Mouse (Mus musculus) forebrain, postnatal 0 days (tissue): ENCODE measurements around the gene Ankrd13a. TPM values are rescaled to one million over a fixed set of nuclear protein-coding genes. Genes with fewer than 3 reads are reported as not detected.

Experiments used
- ATAC-seq: fragments of 200-750 bp; cut with Nextera tagmentation; 2 replicates; pipeline ENCODE4 v1.8.0; 2017; ENCODE audit warnings: mild to moderate bottlenecking, moderate library complexity
- DNase-seq: peaks from one replicate; pipeline ENCODE4 v3.0.0-alpha.2; 2015
- H3K27ac ChIP-seq: fragments of 300-500 bp; sonication (generic); 2 replicates; pipeline ENCODE4 v1.5.1; 2014; ENCODE audit warnings: low read depth, mild to moderate bottlenecking, antibody characterized with exemption, low read length, moderate library complexity, mixed read lengths
- H3K27me3 ChIP-seq: fragments of 300-500 bp; sonication (generic); 2 replicates; pipeline ENCODE4 v1.6.1; 2014; ENCODE audit warnings: mild to moderate bottlenecking, low read length, mixed read lengths; ENCODE audit not compliant: insufficient read depth
- H3K36me3 ChIP-seq: fragments of 300-500 bp; sonication (generic); 2 replicates; pipeline ENCODE4 v1.6.1; 2014; ENCODE audit warnings: mild to moderate bottlenecking, moderate library complexity; ENCODE audit not compliant: insufficient read depth
- H3K4me1 ChIP-seq: fragments of 300-500 bp; sonication (generic); 2 replicates; pipeline ENCODE4 v1.6.1; 2014; ENCODE audit warnings: antibody characterized with exemption; ENCODE audit not compliant: insufficient read depth
- H3K4me2 ChIP-seq: fragments of 300-500 bp; sonication (generic); 2 replicates; pipeline ENCODE4 v1.6.1; 2014; ENCODE audit warnings: low read depth, mild to moderate bottlenecking, moderate library complexity
- H3K4me3 ChIP-seq: fragments of 300-500 bp; sonication (generic); 2 replicates; pipeline ENCODE4 v1.5.1; 2014; ENCODE audit warnings: low read depth, low read length, mixed read lengths
- H3K9ac ChIP-seq: fragments of 300-500 bp; sonication (generic); 2 replicates; pipeline ENCODE4 v1.6.1; 2014; ENCODE audit warnings: mild to moderate bottlenecking
- H3K9me3 ChIP-seq: fragments of 300-500 bp; sonication (generic); 2 replicates; pipeline ENCODE4 v1.6.1; 2016; ENCODE audit warnings: low read length
- CTCF ChIP-seq: sonication (generic); IDR thresholded peaks from 2 replicates; pipeline ENCODE4 v1.5.1; 2016; ENCODE audit warnings: antibody characterized with exemption, control low read depth, low read depth
- WGBS: fragments of 180-500 bp; shearing (Covaris S2); extraction: QIAGEN DNeasy Blood & Tissue Kit; methylation state at CpG from one replicate; pipeline ENCODE4 v1.1.7; 2014; 5-methylcytosine and 5-hydroxymethylcytosine counted together
- polyA plus RNA-seq: library from polyadenylated mRNA; unstranded; fragments of >200 nt; fragmentation: Nextera tagmentation; extraction: Ambion mirVana; gene quantifications from 2 replicates; pipeline ENCODE4 v1.2.1, GENCODE M21; 2015
- total RNA-seq: library from RNA; depleted of rRNA; stranded (reverse); fragments of >200 nt; gene quantifications from 2 replicates; pipeline ENCODE4 v1.2.3, GENCODE M21; 2014

Ankrd13a gene
- total and polyA plus RNA-seq, 2 experiments from 2014 or later: 20.7 to 44.8 TPM

DNA sequence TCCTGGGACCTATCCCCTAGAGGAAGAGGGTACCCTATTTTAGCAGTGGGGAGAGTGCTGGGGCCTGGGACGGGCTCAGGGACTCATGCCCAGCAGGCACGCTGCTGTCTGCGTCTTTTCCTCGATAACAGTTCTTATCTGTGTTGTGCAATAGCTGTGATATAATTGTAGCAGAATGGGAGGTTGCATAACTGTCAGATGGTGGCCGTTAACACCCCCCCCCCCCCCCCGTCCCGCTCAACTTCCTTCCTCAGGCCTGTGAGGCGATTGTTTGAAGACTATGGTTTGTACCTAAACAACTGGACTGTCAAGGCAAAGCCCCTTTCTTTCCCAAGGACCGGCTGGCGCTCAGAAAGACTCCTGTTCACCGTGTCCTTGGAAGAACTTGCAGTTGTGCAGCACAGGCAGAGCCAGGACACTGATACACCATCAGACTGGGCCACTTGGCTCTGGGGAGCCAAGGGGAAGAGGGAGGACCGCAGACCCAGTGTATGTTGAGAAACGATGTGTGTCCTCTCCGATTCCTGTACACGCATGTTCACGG, 10.2 kb downstream of the Ankrd13a start:
- Histone ChIP-seq H3K27ac (no peak overlapping the region), H3K9ac (no peak overlapping the region), H3K4me3 (no peak overlapping the region), H3K4me1 (no peaks in the 10 kb centered on the region), H3K36me3 (peaks cover 23% of the 10 kb centered on the region), H3K9me3 (no peaks in the 10 kb centered on the region), H3K27me3 (no peaks in the 10 kb centered on the region), H3K4me2 (no peak overlapping the region)
- ATAC-seq (no peak), DNase-seq (no peak)
- TF ChIP-seq CTCF: no peak
- WGBS: 74% methylated on average over 16 of the region's 16 CpGs

DNA sequence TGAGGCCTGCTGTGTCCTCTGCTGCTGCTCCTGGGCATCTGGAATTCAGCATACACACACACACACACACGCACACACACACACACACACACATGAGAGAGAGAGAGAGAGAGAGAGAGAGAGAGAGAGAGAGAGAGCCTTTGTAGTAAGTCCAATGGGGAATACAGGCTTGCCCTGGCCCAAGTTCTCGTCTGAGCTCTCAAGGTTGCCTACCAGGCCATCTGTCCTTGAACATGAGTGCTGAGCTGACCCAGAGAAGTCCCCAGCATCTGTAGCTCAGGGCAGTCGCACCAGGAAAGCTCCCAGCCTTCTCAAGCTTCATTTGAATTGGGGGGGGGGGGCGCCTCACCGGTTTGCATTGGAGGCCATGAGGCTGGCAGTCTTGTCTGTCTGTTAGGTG, 10.7 kb downstream of the Ankrd13a start:
- WGBS: 76% methylated on average over 5 of the region's 5 CpGs
- Histone ChIP-seq H3K27ac (no peak overlapping the region), H3K4me3 (no peak overlapping the region), H3K4me2 (no peak overlapping the region), H3K9ac (no peak overlapping the region), H3K9me3 (no peaks in the 10 kb centered on the region), H3K27me3 (no peaks in the 10 kb centered on the region), H3K4me1 (no peaks in the 10 kb centered on the region), H3K36me3 (peaks cover 24% of the 10 kb centered on the region)
- ATAC-seq (no peak), DNase-seq (no peak)
- no peak for TF ChIP-seq CTCF

DNA sequence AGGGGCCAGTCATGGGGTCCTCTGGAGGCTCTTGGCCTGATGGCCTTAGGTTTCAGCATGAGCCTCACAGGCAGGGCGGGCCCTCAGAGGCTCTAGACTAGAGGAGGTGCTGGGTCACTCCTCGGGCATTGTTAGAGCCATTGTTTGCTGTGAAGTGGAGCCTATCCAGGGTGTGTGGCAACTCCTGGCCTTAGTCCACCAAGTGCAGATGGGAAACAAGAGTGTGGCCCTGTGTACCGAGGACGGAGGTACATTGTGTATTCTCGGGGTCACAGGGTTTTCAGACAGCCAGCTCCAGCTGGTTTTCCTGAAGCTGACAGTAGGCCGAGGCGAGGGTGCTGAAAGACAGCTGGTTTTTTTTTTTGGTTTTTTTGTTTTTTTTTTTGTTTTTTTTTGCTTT, 18.8 kb downstream of the Ankrd13a start:
- no peaks in the 10 kb centered on the region for H3K9me3 ChIP-seq
- H3K27me3 ChIP-seq: no peaks in the 10 kb centered on the region
- H3K27ac ChIP-seq: no peak overlapping the region
- no peak overlapping the region for H3K9ac ChIP-seq
- DNase-seq (no peak), ATAC-seq (no peak)
- H3K36me3 ChIP-seq: peaks cover 47% of the 10 kb centered on the region
- WGBS: 79% methylated on average over 7 of the region's 7 CpGs
- no peak overlapping the region for H3K4me2 ChIP-seq
- no peak for TF ChIP-seq CTCF
- H3K4me3 ChIP-seq: no peak overlapping the region
- no peaks in the 10 kb centered on the region for H3K4me1 ChIP-seq

DNA sequence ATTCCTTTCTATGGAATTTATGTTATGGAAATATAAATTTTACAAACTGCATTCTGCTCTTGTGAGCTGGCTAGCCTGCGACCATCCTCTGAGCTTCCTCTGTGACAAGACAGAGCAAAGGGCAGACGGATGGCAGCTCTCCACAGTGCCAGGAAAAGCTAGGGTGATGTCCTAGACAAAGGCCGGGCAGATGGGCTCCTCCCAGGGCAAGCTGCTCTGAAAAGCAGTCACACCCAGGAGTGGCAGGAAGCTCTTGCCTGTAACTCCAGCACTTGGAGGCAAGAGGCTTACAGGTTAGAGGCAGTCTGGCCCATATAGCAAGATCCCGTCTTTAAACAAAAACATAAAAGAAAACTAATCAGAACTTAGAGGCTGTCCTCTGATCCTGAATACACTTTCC, 20.1 kb downstream of the Ankrd13a start:
- no peak overlapping the region for H3K4me3 ChIP-seq
- H3K36me3 ChIP-seq: peaks cover 54% of the 10 kb centered on the region
- no peak for TF ChIP-seq CTCF
- no peak overlapping the region for H3K4me2 ChIP-seq
- no peaks in the 10 kb centered on the region for H3K27me3 ChIP-seq
- no peaks in the 10 kb centered on the region for H3K4me1 ChIP-seq
- no peak overlapping the region for H3K9ac ChIP-seq
- H3K27ac ChIP-seq: no peak overlapping the region
- no peak for DNase-seq
- WGBS: 66% methylated on average over 4 of the region's 4 CpGs
- ATAC-seq: no peak
- H3K9me3 ChIP-seq: no peaks in the 10 kb centered on the region

DNA sequence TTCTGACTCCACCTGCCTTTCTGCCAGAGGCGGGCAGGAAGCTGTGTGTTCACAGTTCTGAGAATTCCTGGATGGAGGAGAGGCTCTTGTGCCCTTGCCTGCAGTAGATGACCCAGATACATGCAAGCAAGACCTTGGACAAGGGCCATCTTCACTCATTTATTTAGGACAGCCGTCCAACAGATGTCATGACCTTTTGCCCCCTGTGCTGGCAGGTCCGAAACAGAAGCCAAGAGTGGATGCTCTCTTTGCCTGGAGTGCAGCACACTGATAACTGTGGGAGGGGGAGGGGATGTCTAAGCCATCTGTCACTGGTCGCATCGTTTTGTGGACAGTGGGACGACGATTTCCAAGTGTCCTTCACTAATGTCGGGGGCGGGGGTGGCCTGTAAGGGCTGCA, 20.8 kb downstream of the Ankrd13a start:
- H3K4me2 ChIP-seq: no peak overlapping the region
- H3K27ac ChIP-seq: no peak overlapping the region

DNA sequence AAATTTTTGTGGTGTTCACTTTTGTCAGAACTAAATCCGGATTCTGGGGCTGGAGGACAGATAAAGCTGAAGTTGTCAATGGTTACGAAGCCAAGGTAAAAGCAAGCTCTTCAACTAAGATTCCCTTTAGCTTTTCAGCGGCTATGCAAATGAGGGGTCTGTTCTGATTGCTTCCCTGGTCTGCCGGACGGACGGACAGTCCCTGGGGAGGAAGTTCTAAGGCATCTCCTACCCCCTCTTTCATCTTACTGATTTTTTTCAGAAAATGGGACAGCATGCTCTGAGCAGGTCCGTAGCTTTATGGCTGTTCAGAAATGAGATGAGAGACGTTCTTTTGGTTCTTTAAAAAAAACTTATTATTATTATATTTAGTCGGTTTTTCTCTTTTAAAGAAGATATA, 21.2 kb downstream of the Ankrd13a start:
- WGBS: 66% methylated on average over 9 of the region's 9 CpGs
- H3K36me3 ChIP-seq: peaks cover 60% of the 10 kb centered on the region
- TF ChIP-seq CTCF: no peak

More for the DNA sequence above, 20.8 kb downstream of the Ankrd13a start:
- no peak overlapping the region for H3K4me3 ChIP-seq
- no peaks in the 10 kb centered on the region for H3K27me3 ChIP-seq
- H3K36me3 ChIP-seq: peaks cover 59% of the 10 kb centered on the region
- DNase-seq (no peak), ATAC-seq (no peak)
- WGBS: 74% methylated on average over 9 of the region's 9 CpGs
- TF ChIP-seq CTCF: no peak
- H3K9me3 ChIP-seq: no peaks in the 10 kb centered on the region
- H3K9ac ChIP-seq: no peak overlapping the region
- H3K4me1 ChIP-seq: no peaks in the 10 kb centered on the region

DNA sequence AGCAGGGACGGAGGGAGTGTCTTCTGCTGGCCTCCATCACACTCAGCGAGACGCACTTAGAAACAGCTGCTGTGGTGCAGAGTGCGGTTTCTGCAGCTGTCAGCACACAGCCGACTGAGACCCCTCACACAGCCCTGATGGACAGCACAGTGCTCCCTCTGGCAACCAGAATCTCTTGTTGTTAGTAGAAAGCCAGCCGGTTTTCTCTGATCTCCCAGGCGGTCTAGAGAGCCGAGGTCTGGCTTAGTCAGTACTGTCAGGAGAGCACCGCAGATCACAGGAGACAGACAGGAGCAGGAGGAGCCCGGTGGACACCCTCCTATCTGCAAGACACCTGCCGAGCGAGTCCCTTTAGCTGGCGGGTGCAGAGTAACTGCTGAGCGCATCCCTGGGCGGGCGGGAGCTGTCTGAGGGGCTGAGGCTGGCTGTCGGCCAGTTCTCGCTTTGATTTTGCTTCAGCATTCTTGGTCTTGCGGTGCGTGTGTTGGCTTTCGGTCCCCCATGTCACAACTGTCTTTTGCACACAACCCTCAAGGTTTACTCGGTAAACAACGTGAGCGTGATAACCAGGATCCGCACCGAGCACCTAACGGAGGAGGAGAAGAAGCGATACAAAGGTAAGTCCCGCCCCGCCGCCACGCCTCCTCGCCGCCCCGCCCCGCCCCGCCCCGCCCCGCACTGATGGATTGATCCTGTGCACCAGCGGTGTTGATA, 22.0 kb downstream of the Ankrd13a start:
- DNase-seq: peak; percentile 65

More for the DNA sequence above, 21.2 kb downstream of the Ankrd13a start:
- no peak for DNase-seq
- no peak for ATAC-seq
- Histone ChIP-seq H3K9me3 (no peaks in the 10 kb centered on the region), H3K4me2 (no peak overlapping the region), H3K9ac (no peak overlapping the region), H3K4me1 (no peaks in the 10 kb centered on the region), H3K27ac (no peak overlapping the region), H3K27me3 (no peaks in the 10 kb centered on the region), H3K4me3 (no peak overlapping the region)

More for the DNA sequence above, 22.0 kb downstream of the Ankrd13a start:
- Histone ChIP-seq H3K4me1 (no peaks in the 10 kb centered on the region), H3K9me3 (no peaks in the 10 kb centered on the region), H3K4me3 (peak overlapping the region; percentile 30), H3K27ac (peak overlapping the region; percentile 54; the same call in 1 of the 2 replicates), H3K4me2 (peak overlapping the region; percentile 54), H3K36me3 (peaks cover 61% of the 10 kb centered on the region), H3K9ac (peak overlapping the region; percentile 49), H3K27me3 (no peaks in the 10 kb centered on the region)
- peak; percentile 81 for ATAC-seq
- 5% methylated on average over 40 of the region's 40 CpGs for WGBS
- TF ChIP-seq CTCF: no peak
